Mouse (Mus musculus) CH12F3 (cell line): ENCODE data around the gene Rpl9-ps1.

Source experiments
- in situ Hi-C: fragments of 300-500 bp; cut with MboI; formaldehyde crosslinking; loops from 2 replicates; pipeline ENCODE4 v1.14.3; 2020; ENCODE audit warnings: low sequenced_read_pairs

Rpl9-ps1 gene

GRCm38 (mm10) chr11:83645521-83645920 is at the start of gene Rpl9-ps1:
Gene Rpl9-ps1, minus strand, starts transcription at chr11:83645621.
- in situ Hi-C loops = no loop called here

- in situ Hi-C loops = no loop called here
Measured at GRCm38 (mm10) chr11:83692008-83692407, 46.6 kb upstream of the Rpl9-ps1 start.

- in situ Hi-C loops = no loop called here
Measured at GRCm38 (mm10) chr11:83689918-83690317, 44.5 kb upstream of the Rpl9-ps1 start.

- in situ Hi-C loops = no loop called here
Measured at GRCm38 (mm10) chr11:83675665-83676064, 30.2 kb upstream of the Rpl9-ps1 start.

DNA sequence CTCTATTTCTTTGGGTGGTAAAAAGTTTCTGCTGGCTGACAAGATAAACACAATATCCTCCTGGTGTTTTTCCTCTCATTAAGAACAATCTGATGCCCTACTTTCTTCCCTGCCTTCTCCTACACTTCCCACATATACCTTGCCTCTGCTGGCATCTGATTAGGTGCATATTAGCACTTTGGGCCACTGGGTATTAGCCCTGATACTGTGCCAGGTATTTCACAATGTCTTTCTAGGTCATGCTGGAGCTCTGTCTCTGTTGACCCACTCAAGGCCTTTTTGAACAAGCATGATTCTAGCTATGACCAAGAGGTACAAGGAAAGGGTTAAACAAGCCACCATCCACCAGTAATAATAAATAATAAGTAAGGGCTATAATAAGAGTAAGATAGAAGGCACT is 26.3 kb upstream of the Rpl9-ps1 start:
- in situ Hi-C loops = no loop called here

DNA sequence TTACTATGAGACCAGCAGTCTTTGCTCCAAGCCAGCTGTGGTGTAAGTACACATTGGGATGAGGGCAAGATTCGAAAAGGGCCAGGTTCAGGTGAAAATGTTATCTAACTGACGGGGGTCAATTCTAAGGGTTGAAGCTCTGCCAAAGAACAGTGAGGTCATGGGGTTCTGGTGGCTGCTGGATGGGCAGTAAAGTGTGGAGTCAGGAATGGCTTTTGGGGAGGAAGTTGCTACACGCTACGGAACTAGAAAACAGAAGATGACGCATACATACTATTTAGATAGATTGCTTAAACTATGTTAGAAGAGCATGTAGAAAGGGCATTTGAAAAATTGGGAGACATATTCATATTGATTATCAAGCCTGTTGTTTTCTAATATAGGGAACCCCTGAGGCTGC is 18.1 kb upstream of the Rpl9-ps1 start:
- in situ Hi-C loops = no loop called here

- in situ Hi-C loops = no loop called here
Measured at GRCm38 (mm10) chr11:83662204-83662603, 16.8 kb upstream of the Rpl9-ps1 start, which contains the start of gene Ccl4. Gene Ccl4, plus strand, starts transcription at chr11:83662584.

GRCm38 (mm10) chr11:83658797-83659196 is 13.4 kb upstream of the Rpl9-ps1 start:
- in situ Hi-C loops = no loop called here

DNA sequence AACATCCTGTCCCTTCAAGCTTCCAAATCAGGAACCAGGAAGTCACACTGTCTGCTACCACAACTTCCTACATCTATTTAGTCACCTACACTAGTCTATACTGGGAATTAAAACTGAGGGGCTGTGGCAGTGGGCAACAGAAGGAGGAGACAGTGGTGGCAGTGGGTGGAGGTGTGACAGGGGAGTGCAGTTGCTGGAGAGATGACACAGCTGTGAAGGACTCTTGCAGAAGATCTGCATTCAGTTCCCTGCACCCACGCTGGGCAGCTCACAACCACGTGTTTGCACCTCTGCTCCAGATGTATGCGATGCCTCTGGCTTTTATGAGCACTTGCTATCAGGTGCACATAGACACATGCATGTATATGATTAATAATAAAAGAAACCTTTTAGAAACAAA is 12.1 kb upstream of the Rpl9-ps1 start:
- in situ Hi-C loops = no loop called here

DNA sequence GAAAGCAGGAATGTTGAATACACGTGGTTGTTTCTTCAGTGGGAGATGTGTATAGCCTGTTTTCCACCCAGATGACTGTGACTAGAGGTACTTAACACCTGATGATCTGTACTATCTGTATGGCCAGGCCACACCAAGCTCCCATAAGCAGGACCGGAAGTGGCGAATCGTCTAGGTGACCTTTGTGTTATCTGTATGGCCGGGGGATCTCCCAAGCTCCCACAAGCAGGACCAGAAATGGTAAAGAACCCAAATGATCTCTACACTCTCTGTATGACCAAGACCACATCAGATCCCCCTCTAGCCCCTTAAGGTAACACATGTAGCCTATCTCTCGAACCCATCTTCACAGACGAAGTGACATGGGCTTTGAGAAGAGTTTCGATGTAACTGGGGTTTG is 9.2 kb upstream of the Rpl9-ps1 start:
- in situ Hi-C loops = no loop called here

DNA sequence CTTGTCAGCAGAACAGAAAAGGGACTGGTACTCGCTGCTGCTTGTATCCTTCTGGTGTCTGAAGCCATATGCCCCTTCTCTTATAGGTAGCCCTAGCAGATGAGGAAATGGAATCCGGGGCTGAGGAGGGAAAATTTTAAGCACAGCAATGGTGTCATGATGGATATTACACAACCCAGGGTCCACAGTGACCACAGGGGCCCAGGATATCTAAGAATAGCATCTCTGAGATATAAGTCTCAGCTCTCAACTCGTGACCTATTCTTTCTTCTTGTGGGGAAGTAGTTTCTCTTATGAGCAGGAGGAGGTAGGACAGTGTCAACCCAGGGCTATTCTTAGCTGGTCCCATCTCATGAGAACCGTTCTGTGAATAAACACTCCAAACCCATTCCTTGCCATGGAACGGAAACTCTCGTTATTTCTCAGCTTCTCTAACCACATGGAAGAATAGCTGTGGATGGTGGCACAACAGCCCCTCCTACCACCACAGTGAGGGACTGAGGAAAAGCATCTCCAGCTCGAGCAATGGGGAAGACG is 4.0 kb upstream of the Rpl9-ps1 start, which contains the start of gene Ccl3:
Gene Ccl3 (minus strand): TSS at position 51 of the 537 bp plus-strand sequence.
- in situ Hi-C loops = no loop called here

DNA sequence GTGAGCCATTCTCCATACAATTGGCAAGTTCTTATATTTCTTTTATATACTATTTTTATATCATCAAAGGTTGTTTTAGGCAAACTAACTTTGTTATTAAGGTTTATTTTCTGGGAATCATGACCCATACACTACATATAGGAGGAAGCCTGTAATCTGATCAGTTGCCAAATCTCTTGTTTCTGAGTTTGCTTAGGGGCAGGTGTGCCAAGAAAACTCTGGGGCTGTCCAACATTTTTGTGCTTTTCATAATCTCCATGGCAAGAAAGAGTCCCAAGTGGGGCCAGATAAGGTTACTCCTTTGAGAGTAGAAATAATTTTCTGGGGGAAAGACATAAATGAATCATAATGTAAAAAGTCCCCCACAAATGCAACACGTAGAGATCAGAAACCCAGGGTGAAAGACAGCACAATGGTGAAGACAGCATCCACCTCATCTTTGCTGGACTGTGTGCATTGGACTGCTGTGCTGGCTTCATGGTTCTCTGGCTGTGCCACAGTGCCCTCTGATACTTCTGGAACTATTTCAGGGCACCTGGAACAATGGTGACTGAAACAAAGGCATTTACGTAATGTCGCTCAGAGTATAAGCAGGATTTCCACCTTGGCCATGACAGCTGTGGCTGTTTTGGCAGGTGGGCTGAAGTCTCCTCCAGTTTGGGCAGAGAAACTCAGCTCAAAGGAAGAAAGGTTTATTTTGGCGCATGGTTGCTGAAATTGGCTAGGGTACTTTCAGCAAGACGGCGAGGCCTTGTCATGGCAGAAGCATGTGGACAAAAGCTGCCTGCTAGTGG is 1.1 kb upstream of the Rpl9-ps1 start:
- in situ Hi-C loops = no loop called here

- in situ Hi-C loops = no loop called here
Measured at GRCm38 (mm10) chr11:83641216-83641615, 4.2 kb downstream of the Rpl9-ps1 start.

GRCm38 (mm10) chr11:83640141-83640540 is 5.3 kb downstream of the Rpl9-ps1 start:
- in situ Hi-C loops = no loop called here

- in situ Hi-C loops = no loop called here
Measured at GRCm38 (mm10) chr11:83639533-83639932, 5.9 kb downstream of the Rpl9-ps1 start.

GRCm38 (mm10) chr11:83638934-83639333 is 6.5 kb downstream of the Rpl9-ps1 start:
- in situ Hi-C loops = no loop called here

- in situ Hi-C loops = no loop called here
Measured at GRCm38 (mm10) chr11:83636742-83637235, 8.6 kb downstream of the Rpl9-ps1 start.

DNA sequence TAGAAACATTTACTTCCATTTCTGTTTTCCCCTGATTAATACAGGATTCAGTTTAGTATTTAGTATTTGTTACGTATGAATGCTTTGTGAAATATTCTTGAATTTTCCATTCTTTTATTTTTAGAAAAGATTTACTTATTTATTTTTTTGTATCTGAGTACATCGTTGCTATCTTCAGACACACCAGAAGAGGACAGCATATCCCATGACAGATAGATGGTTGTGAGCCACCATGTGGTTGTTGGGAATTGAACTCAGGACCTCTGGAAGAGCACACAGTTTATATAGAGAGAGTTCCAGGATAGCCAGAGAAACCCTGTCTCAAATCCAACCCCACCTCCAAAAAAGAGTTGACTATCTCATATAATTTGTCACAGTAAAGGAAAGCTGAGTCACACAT is 10.5 kb downstream of the Rpl9-ps1 start:
- in situ Hi-C loops = loop anchor here (5.0 kb wide), 1 partner anchor 68 kb away; no protein-coding TSS in a partner anchor

- in situ Hi-C loops = loop anchor here (5.0 kb wide), 1 partner anchor 67 kb away; no protein-coding TSS in a partner anchor
Measured at GRCm38 (mm10) chr11:83634425-83634824, 11.0 kb downstream of the Rpl9-ps1 start.

- in situ Hi-C loops = loop anchor here (5.0 kb wide), 1 partner anchor 65 kb away; no protein-coding TSS in a partner anchor
Measured at GRCm38 (mm10) chr11:83632744-83633143, 12.7 kb downstream of the Rpl9-ps1 start.

- in situ Hi-C loops = loop anchor here (5.0 kb wide), 1 partner anchor 64 kb away; no protein-coding TSS in a partner anchor
Measured at GRCm38 (mm10) chr11:83631065-83631464, 14.4 kb downstream of the Rpl9-ps1 start.

GRCm38 (mm10) chr11:83630630-83631029 is 14.8 kb downstream of the Rpl9-ps1 start:
- in situ Hi-C loops = loop anchor here (5.0 kb wide), 1 partner anchor 63 kb away; no protein-coding TSS in a partner anchor
